Mouse (Mus musculus): ENCODE measurements at regions not wholly inside any gene's neighbourhood (a gene's known extent, or its start where the extent isn't known, plus 50 kb on each side); places are given as distances from the start of the nearest gene placed in this dataset.
"Not testable (repeated sequence)": the region's sequence is repeated elsewhere in the genome, so short reads cannot be mapped to it uniquely, and the experiment has no call there.

- CTCF ChIA-PET: no interaction called here
These were observed 261.8 kb upstream of the Dcbld2 start for GRCm38 (mm10) chr16:58146479-58146878.

- CTCF ChIA-PET: no interaction called here
These were observed 252.7 kb upstream of the Dcbld2 start for GRCm38 (mm10) chr16:58155538-58155937.

GRCm38 (mm10) chr16:58178744-58179401 is 229.4 kb upstream of the Dcbld2 start:
- CTCF ChIA-PET: no interaction called here

GRCm38 (mm10) chr16:58179981-58180380 is 228.3 kb upstream of the Dcbld2 start:
- CTCF ChIA-PET: not testable (repeated sequence)

- CTCF ChIA-PET: no interaction called here
These were observed 213.4 kb upstream of the Dcbld2 start for GRCm38 (mm10) chr16:58194619-58195497.

- CTCF ChIA-PET: no interaction called here
These were observed 196.4 kb upstream of the Dcbld2 start for GRCm38 (mm10) chr16:58211872-58212271.

GRCm38 (mm10) chr16:58234686-58235085 is 173.6 kb upstream of the Dcbld2 start:
- CTCF ChIA-PET: no interaction called here

- CTCF ChIA-PET: no interaction called here
These were observed 171.4 kb upstream of the Dcbld2 start for GRCm38 (mm10) chr16:58236857-58237256.

GRCm38 (mm10) chr16:58276281-58276680 is 132.0 kb upstream of the Dcbld2 start:
- CTCF ChIA-PET: no interaction called here

GRCm38 (mm10) chr16:58281474-58281873 is 126.8 kb upstream of the Dcbld2 start:
- CTCF ChIA-PET: no interaction called here

GRCm38 (mm10) chr16:58294457-58294856 is 113.8 kb upstream of the Dcbld2 start:
- CTCF ChIA-PET: no interaction called here

- CTCF ChIA-PET: no interaction called here
These were observed 113.1 kb upstream of the Dcbld2 start for GRCm38 (mm10) chr16:58295128-58295527.

- CTCF ChIA-PET: interaction anchor here (0.7 kb wide), 1 partner anchor 158 kb away, joined by 4 read pairs; no protein-coding TSS in a partner anchor
These were observed 108.7 kb upstream of the Dcbld2 start for GRCm38 (mm10) chr16:58299495-58299894.

GRCm38 (mm10) chr16:58300098-58300497 is 108.1 kb upstream of the Dcbld2 start:
- CTCF ChIA-PET: no interaction called here

GRCm38 (mm10) chr16:58303555-58303954 is 104.7 kb upstream of the Dcbld2 start:
- CTCF ChIA-PET: no interaction called here

GRCm38 (mm10) chr16:58316889-58317455 is 91.3 kb upstream of the Dcbld2 start:
- CTCF ChIA-PET: no interaction called here

GRCm38 (mm10) chr16:58331087-58331486 is 77.2 kb upstream of the Dcbld2 start:
- CTCF ChIA-PET: no interaction called here

- CTCF ChIA-PET: no interaction called here
These were observed 64.3 kb upstream of the Dcbld2 start for GRCm38 (mm10) chr16:58343921-58344320.

GRCm38 (mm10) chr16:58349354-58349753 is 58.9 kb upstream of the Dcbld2 start:
- CTCF ChIA-PET: no interaction called here

- CTCF ChIA-PET: no interaction called here
These were observed 58.4 kb upstream of the Dcbld2 start for GRCm38 (mm10) chr16:58349802-58350201.

- CTCF ChIA-PET: no interaction called here
These were observed 56.1 kb upstream of the Dcbld2 start for GRCm38 (mm10) chr16:58352156-58352555.

- CTCF ChIA-PET: no interaction called here
These were observed 53.7 kb upstream of the Dcbld2 start for GRCm38 (mm10) chr16:58354551-58354950.
